Mouse (Mus musculus) midbrain, embryonic 11.5 days (tissue): ENCODE results near the gene Hspa1l. TPM values are rescaled to one million over a fixed set of nuclear protein-coding genes. Genes with fewer than 3 reads are reported as not detected.
"Not testable (repeated sequence)": the region's sequence is repeated elsewhere in the genome, so short reads cannot be mapped to it uniquely, and the experiment has no call there.

Experiments
- ATAC-seq: fragments of 200-750 bp; cut with Nextera tagmentation; 2 replicates; pipeline ENCODE4 v1.8.0; 2017; ENCODE audit warnings: moderate TSS enrichment, moderate library complexity; ENCODE audit not compliant: low FRiP score
- DNase-seq: peaks from one replicate; pipeline ENCODE4 v3.0.0; 2015; ENCODE audit warnings: low spot score; ENCODE audit errors: missing footprints
- H3K27ac ChIP-seq: fragments of 300-500 bp; sonication (generic); 2 replicates; pipeline ENCODE4 v1.5.1; 2014; ENCODE audit warnings: low read depth, low read length
- H3K27me3 ChIP-seq: fragments of 300-500 bp; sonication (generic); 2 replicates; pipeline ENCODE4 v1.6.1; 2014; ENCODE audit warnings: mild to moderate bottlenecking, low read length, moderate library complexity, mixed read lengths; ENCODE audit not compliant: control insufficient read depth, insufficient read depth
- H3K36me3 ChIP-seq: fragments of 300-500 bp; sonication (generic); 2 replicates; pipeline ENCODE4 v1.6.1; 2014; ENCODE audit warnings: mild to moderate bottlenecking, low read length, moderate library complexity, mixed read lengths; ENCODE audit not compliant: control insufficient read depth, insufficient read depth
- H3K4me1 ChIP-seq: fragments of 300-500 bp; sonication (generic); 2 replicates; pipeline ENCODE4 v1.6.1; 2014; ENCODE audit warnings: low read length; ENCODE audit not compliant: control insufficient read depth, insufficient read depth
- H3K4me2 ChIP-seq: fragments of 300-500 bp; sonication (generic); 2 replicates; pipeline ENCODE4 v1.6.1; 2014; ENCODE audit warnings: mild to moderate bottlenecking, moderate library complexity
- H3K4me3 ChIP-seq: fragments of 300-500 bp; sonication (generic); 2 replicates; pipeline ENCODE4 v1.5.1; 2014; ENCODE audit warnings: low read depth, low read length
- H3K9ac ChIP-seq: fragments of 300-500 bp; sonication (generic); 2 replicates; pipeline ENCODE4 v1.6.1; 2014; ENCODE audit warnings: low read length
- H3K9me3 ChIP-seq: fragments of 300-500 bp; sonication (generic); 2 replicates; pipeline ENCODE4 v1.6.1; 2016; ENCODE audit warnings: low read length; ENCODE audit not compliant: control insufficient read depth
- WGBS: fragments of 180-500 bp; shearing (Covaris S2); extraction: QIAGEN DNeasy Blood & Tissue Kit; methylation state at CpG from one replicate; pipeline ENCODE4 v1.1.7; 2014; 5-methylcytosine and 5-hydroxymethylcytosine counted together
- polyA plus RNA-seq: library from polyadenylated mRNA; unstranded; fragments of >200 nt; fragmentation: Nextera tagmentation; extraction: Ambion mirVana; gene quantifications from 2 replicates; pipeline ENCODE4 v1.2.1, GENCODE M21; 2014

Gene Hspa1l
- polyA plus RNA-seq, 1 experiment from 2014 or later, result 1.4 TPM

DNA sequence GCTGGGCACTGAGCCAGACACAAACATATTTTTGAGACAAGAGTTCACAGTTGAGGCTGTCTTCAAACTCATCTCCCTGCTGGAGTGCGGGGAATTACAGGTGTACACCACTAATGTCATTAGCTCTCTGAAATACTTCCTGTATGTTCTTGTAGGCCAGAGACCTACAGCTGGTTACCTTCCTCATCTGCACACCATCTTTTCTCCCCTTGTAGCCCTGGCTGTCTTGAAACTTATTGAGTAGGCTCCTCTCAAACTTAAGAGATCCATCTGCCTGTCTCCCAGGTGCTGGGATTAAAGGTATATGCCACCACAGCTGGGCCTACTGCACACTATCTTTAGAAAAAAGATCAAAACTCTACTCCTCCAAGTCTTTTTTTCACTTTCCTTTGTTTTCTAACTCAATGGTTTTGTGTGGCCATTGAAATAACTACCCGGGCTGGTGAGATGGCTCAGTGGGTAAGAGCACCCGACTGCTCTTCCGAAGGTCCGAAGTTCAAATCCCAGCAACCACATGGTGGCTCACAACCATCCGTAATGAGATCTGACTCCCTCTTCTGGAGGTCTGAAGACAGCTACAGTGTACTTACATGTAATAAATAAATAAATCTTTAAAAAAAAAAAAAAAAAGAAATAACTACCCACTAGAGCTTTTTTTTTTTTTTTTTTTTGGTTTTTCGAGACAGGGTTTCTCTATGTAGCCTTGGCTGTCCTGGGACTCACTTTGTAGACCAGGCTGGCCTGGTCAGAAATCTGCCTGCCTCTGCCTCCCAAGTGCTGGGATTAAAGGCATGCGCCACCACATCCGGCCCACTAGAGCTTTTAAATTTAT, 23.6 kb upstream of the Hspa1l start:
- not testable (repeated sequence) for H3K4me3 ChIP-seq, ATAC-seq

GRCm38 (mm10) chr17:34949553-34949969, 22.9 kb upstream of the Hspa1l start:
- H3K27me3 ChIP-seq, result no peaks in the 10 kb centered on the region
- H3K27ac ChIP-seq, result no peak overlapping the region
- WGBS, result 36% methylated on average over 4 of the region's 4 CpGs
- ATAC-seq (no peak), DNase-seq (peak; percentile 89)
- no peak overlapping the region for H3K9ac ChIP-seq
- peaks cover 5% of the 10 kb centered on the region; the same call in 1 of the 2 replicates for H3K4me1 ChIP-seq
- no peak overlapping the region for H3K4me2 ChIP-seq
- no peaks in the 10 kb centered on the region for H3K9me3 ChIP-seq
- H3K4me3 ChIP-seq, result no peak overlapping the region
- peaks cover 13% of the 10 kb centered on the region; the same call in 1 of the 2 replicates for H3K36me3 ChIP-seq

More for the DNA sequence above, 23.6 kb upstream of the Hspa1l start:
- H3K4me2 ChIP-seq, H3K4me1 ChIP-seq, H3K9ac ChIP-seq, H3K27ac ChIP-seq, H3K9me3 ChIP-seq, H3K27me3 ChIP-seq: not testable (repeated sequence)
- 61% methylated on average over 9 of the region's 9 CpGs for WGBS
- DNase-seq, result peak; percentile 84
- peaks cover 13% of the 10 kb centered on the region; the same call in 1 of the 2 replicates for H3K36me3 ChIP-seq

DNA sequence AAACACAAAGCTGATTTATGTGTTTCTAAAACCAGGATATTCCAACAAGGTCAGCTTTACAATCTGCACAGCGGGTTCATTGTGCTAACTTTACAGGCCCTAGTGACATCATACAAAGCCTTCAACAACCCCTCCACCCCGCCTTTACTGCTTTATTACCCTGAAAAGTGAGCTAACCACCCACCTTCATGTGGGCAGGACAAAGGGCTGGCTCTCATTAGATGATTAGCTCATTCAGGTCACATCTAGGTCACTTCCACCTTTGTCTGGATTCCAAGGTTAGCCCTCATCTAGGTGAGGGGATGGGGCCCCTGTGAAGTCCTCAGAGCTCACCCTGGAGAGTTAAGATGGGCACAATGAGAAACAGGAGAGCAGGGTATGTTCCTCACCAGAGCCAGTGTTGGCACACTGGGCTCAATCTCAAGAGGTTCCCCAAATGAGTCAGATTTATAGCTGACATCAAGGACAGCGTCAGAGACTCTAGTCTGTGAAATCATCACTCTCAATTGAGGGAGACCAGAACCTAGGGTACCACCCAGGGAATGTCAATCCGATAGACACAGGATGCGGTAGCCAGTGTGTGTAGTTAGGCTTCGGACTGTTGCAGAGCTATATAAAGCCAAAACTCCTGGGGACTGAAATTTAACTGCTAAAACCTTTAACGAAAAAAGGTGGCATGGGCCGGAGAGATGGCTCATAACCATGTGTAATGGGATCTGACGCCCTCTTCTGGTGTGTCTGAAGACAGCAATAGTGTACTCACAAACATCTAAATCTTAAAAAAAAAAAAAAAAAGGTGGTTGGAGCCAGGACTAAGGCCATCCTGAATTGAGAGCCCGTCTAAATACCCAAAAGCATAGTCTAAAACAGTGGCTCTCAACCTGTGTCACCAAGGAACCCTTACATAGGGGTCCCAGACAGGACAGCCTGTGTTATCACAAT, 21.7 kb upstream of the Hspa1l start:
- DNase-seq, result no peak
- Histone ChIP-seq H3K9me3 (no peaks in the 10 kb centered on the region), H3K36me3 (peaks cover 13% of the 10 kb centered on the region; the same call in 1 of the 2 replicates), H3K4me1 (peaks cover 5% of the 10 kb centered on the region; the same call in 1 of the 2 replicates), H3K27me3 (no peaks in the 10 kb centered on the region; the same call in 1 of the 2 replicates), H3K9ac (peak overlapping the region; percentile 98), H3K27ac (peak overlapping the region; percentile 78), H3K4me2 (peak overlapping the region; percentile 77), H3K4me3 (peak overlapping the region; percentile 89)
- no peak for ATAC-seq
- WGBS, result 31% methylated on average over 10 of the region's 10 CpGs

- Histone ChIP-seq H3K4me3 (peak overlapping the region; percentile 89), H3K4me2 (peak overlapping the region; percentile 77), H3K27ac (peak overlapping the region; percentile 78), H3K36me3 (peaks cover 13% of the 10 kb centered on the region; the same call in 1 of the 2 replicates), H3K4me1 (peaks cover 5% of the 10 kb centered on the region; the same call in 1 of the 2 replicates), H3K27me3 (peaks cover 3% of the 10 kb centered on the region), H3K9ac (peak overlapping the region; percentile 98), H3K9me3 (no peaks in the 10 kb centered on the region)
- WGBS, result under 1% methylated on average over 29 of the region's 29 CpGs
- DNase-seq (peak; percentile 86), ATAC-seq (peak; percentile 72)
Observed at GRCm38 (mm10) chr17:34951636-34952377, 20.7 kb upstream of the Hspa1l start.

DNA sequence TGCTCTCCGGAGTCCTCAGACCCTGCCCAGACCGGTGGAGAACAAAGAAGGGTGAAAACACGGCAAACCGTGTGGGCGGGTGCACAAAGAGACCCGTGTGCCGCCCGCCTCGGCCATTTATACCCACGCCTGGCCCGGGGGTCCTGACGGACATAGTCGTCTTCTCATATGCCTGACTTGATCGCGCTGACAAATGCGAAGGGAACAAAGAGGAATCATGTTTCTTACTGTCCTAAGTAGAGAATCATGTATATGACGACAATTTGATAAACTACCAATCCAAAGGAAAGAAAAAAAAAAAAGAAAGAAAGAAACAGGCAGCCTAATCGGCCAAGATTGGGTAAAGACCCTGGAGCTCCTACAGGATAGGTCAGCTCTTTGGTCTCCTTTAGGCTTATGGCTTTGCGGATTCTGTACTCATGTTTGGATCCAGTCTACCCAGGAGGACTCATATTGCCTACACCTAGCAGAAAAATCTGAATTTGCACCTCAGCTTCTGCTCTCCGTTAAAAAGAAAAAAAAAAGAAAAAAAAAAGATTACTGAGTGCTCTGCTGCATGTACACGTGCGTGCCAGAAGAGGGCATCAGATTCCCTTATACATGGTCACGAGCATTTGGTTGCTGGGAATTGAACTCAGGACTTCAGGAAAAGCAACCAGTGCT, 20.0 kb upstream of the Hspa1l start:
- Histone ChIP-seq H3K27me3 (peaks cover 5% of the 10 kb centered on the region), H3K9ac (peak overlapping the region; percentile 98), H3K27ac (peak overlapping the region; percentile 78), H3K9me3 (no peaks in the 10 kb centered on the region), H3K4me3 (peak overlapping the region; percentile 89), H3K36me3 (peaks cover 13% of the 10 kb centered on the region; the same call in 1 of the 2 replicates), H3K4me2 (peak overlapping the region; percentile 77), H3K4me1 (peaks cover 5% of the 10 kb centered on the region; the same call in 1 of the 2 replicates)
- WGBS, result under 1% methylated on average over 23 of the region's 23 CpGs
- peak; percentile 85 for ATAC-seq
- peak; percentile 98 for DNase-seq

- DNase-seq, result no peak
- Histone ChIP-seq H3K9me3 (no peaks in the 10 kb centered on the region), H3K27me3 (peaks cover 5% of the 10 kb centered on the region), H3K9ac (no peak overlapping the region), H3K4me2 (no peak overlapping the region), H3K4me1 (peaks cover 5% of the 10 kb centered on the region; the same call in 1 of the 2 replicates), H3K27ac (no peak overlapping the region), H3K4me3 (no peak overlapping the region), H3K36me3 (peaks cover 13% of the 10 kb centered on the region; the same call in 1 of the 2 replicates)
- WGBS, result 83% methylated on average over 3 of the region's 3 CpGs
- no peak for ATAC-seq
Observed at GRCm38 (mm10) chr17:34953258-34953657, 19.2 kb upstream of the Hspa1l start.

DNA sequence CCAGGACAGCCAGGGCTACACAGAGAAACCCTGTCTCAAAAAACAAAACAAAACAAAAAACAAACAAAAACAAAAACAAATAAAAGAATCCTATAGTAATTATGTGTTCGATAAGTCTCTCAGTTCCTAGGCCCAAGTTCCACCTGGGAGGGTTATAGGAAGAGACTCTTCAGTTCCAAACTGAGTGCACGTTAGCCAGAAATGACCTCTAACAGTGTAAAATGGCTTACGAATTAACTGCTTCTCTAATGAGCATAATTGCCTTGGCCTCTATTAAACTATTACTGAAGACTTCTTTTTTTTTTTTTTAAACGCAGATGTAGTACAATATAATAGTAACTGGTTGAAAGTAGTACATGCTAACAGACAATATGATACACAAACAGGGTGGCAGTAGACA, 18.6 kb upstream of the Hspa1l start:
- ATAC-seq, result no peak
- H3K9ac ChIP-seq, result no peak overlapping the region
- H3K4me1 ChIP-seq, result peaks cover 5% of the 10 kb centered on the region; the same call in 1 of the 2 replicates
- H3K4me2 ChIP-seq, result no peak overlapping the region
- H3K4me3 ChIP-seq, result no peak overlapping the region
- no peak for DNase-seq
- peaks cover 5% of the 10 kb centered on the region for H3K27me3 ChIP-seq
- no peak overlapping the region for H3K27ac ChIP-seq
- H3K9me3 ChIP-seq, result no peaks in the 10 kb centered on the region
- 93% methylated on average over 4 of the region's 4 CpGs for WGBS
- peaks cover 13% of the 10 kb centered on the region; the same call in 1 of the 2 replicates for H3K36me3 ChIP-seq

- Histone ChIP-seq H3K9me3 (no peaks in the 10 kb centered on the region), H3K36me3 (peaks cover 9% of the 10 kb centered on the region; the same call in 1 of the 2 replicates), H3K4me1 (peaks cover 8% of the 10 kb centered on the region), H3K9ac (peak overlapping the region; percentile 24; the same call in 1 of the 2 replicates), H3K4me2 (no peak overlapping the region), H3K4me3 (no peak overlapping the region), H3K27ac (no peak overlapping the region), H3K27me3 (peaks cover 5% of the 10 kb centered on the region)
- ATAC-seq, result no peak
- no peak for DNase-seq
- 74% methylated on average over 4 of the region's 4 CpGs for WGBS
Observed at GRCm38 (mm10) chr17:34954831-34955230, 17.7 kb upstream of the Hspa1l start.
